Mouse (Mus musculus) stomach, postnatal 0 days (tissue): ENCODE measurements at regions not wholly inside any gene's neighbourhood (a gene's known extent, or its start where the extent isn't known, plus 50 kb on each side); places are given as distances from the start of the nearest gene placed in this dataset.

ENCODE experiments used
- ATAC-seq: fragments of 200-750 bp; cut with Nextera tagmentation; 2 replicates; pipeline ENCODE4 v1.8.0; 2017; ENCODE audit not compliant: low FRiP score, low TSS enrichment
- DNase-seq: peaks from one replicate; pipeline ENCODE4 v3.0.0-alpha.2; 2016; ENCODE audit warnings: low spot score
- H3K27ac ChIP-seq: fragments of 300-500 bp; sonication (generic); replicated peaks from 2 replicates; pipeline ENCODE4 v1.5.1; 2014; ENCODE audit warnings: mild to moderate bottlenecking, control low read depth
- H3K27me3 ChIP-seq: fragments of 300-500 bp; sonication (generic); 2 replicates; pipeline ENCODE4 v1.6.1; 2014; ENCODE audit warnings: low read length; ENCODE audit not compliant: control insufficient read depth, insufficient read depth
- H3K36me3 ChIP-seq: fragments of 300-500 bp; sonication (generic); 2 replicates; pipeline ENCODE4 v1.6.1; 2014; ENCODE audit warnings: low read length, mixed read lengths; ENCODE audit not compliant: control insufficient read depth, insufficient read depth
- H3K4me1 ChIP-seq: fragments of 300-500 bp; sonication (generic); replicated peaks from 2 replicates; pipeline ENCODE4 v1.6.1; 2014; ENCODE audit warnings: antibody characterized with exemption; ENCODE audit not compliant: control insufficient read depth, insufficient read depth
- H3K4me2 ChIP-seq: fragments of 300-500 bp; sonication (generic); replicated peaks from 2 replicates; pipeline ENCODE4 v1.6.1; 2014; ENCODE audit warnings: low read depth, mild to moderate bottlenecking, control low read depth, moderate library complexity
- H3K4me3 ChIP-seq: fragments of 300-500 bp; sonication (generic); 2 replicates; pipeline ENCODE4 v1.5.1; 2014; ENCODE audit warnings: low read depth, low read length, control low read depth
- H3K9ac ChIP-seq: fragments of 300-500 bp; sonication (generic); 2 replicates; pipeline ENCODE4 v1.6.1; 2014; ENCODE audit warnings: mild to moderate bottlenecking, low read length, control low read depth, mixed read lengths
- H3K9me3 ChIP-seq: fragments of 300-500 bp; sonication (generic); 2 replicates; pipeline ENCODE4 v1.6.1; 2016; ENCODE audit warnings: low read length; ENCODE audit not compliant: control insufficient read depth
- CTCF ChIP-seq: IDR thresholded peaks from 2 replicates; pipeline ENCODE4 v1.5.1; 2016; ENCODE audit warnings: antibody characterized with exemption, low read depth, mild to moderate bottlenecking, moderate library complexity
- EP300 ChIP-seq: optimal IDR thresholded peaks from 2 replicates; pipeline ENCODE3; 2016; ENCODE audit warnings: antibody characterized with exemption
- WGBS: fragments of 180-500 bp; shearing (Covaris S2); extraction: QIAGEN DNeasy Blood & Tissue Kit; methylation state at CpG from one replicate; pipeline ENCODE4 v1.1.7; 2014; 5-methylcytosine and 5-hydroxymethylcytosine counted together

DNA sequence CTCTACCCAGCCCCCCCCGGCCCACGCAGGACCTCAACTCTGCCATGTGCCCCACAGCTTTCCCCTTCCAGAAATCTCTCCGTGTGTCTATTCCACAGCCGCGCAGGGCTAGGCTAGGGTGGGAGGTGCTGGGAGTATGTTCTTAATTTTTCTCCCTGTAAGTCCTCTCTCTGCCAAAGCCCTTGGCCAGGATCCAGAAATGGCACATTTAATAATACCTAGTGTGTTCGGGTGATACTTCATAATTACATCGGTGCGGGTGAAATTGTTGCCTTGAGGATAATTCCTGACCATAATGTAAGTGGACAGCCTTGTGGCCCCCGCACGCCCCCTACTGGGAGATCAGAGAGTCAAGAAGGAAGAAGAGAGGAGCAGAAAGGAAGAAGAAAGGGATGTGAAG is 1093.5 kb downstream of the Mrps31 start:
- ATAC-seq (peak; percentile 51; the same call in 1 of the 2 replicates), DNase-seq (peak; percentile 53)
- WGBS: 34% methylated on average over 10 of the region's 10 CpGs
- Histone ChIP-seq H3K9ac (no peak overlapping the region), H3K27me3 (no peaks in the 10 kb centered on the region), H3K27ac (no peak overlapping the region), H3K9me3 (no peaks in the 10 kb centered on the region), H3K36me3 (no peaks in the 10 kb centered on the region), H3K4me1 (0 out of 2 replicates have a peak, but pooled peaks cover 2% of the 10 kb centered on the region), H3K4me2 (peak overlapping the region; percentile 32; the same call in 1 of the 2 replicates), H3K4me3 (no peak overlapping the region)
- TF ChIP-seq CTCF: peak; percentile 85
- TF ChIP-seq EP300: no peak

DNA sequence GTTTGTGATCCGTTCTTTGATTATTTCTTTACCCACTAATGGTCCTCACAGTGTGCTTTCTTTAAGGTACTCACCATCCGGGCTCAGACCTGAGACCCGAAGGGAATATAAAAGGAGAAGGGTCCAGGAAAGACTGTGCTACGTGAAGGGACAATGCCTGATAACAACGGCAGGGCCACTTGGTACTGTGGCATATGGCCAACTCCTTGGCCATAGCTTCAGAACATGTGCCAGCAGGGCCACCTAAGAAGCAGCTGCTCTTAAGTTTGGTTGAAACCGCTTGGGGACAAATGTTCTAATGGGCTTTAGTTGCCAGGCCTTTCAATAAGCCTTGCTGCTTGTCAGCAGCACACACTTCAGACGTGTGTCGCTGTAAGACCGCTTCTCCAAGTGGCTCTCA is 1094.1 kb downstream of the Mrps31 start:
- H3K4me3 ChIP-seq: no peak overlapping the region
- 0 out of 2 replicates have a peak, but pooled peaks cover 2% of the 10 kb centered on the region for H3K4me1 ChIP-seq
- 80% methylated on average over 9 of the region's 9 CpGs for WGBS
- H3K27ac ChIP-seq: no peak overlapping the region
- no peaks in the 10 kb centered on the region for H3K27me3 ChIP-seq
- H3K36me3 ChIP-seq: no peaks in the 10 kb centered on the region
- no peaks in the 10 kb centered on the region for H3K9me3 ChIP-seq
- DNase-seq: no peak
- ATAC-seq: no peak
- no peak overlapping the region for H3K4me2 ChIP-seq
- H3K9ac ChIP-seq: no peak overlapping the region
- TF ChIP-seq CTCF (no peak), EP300 (no peak)

DNA sequence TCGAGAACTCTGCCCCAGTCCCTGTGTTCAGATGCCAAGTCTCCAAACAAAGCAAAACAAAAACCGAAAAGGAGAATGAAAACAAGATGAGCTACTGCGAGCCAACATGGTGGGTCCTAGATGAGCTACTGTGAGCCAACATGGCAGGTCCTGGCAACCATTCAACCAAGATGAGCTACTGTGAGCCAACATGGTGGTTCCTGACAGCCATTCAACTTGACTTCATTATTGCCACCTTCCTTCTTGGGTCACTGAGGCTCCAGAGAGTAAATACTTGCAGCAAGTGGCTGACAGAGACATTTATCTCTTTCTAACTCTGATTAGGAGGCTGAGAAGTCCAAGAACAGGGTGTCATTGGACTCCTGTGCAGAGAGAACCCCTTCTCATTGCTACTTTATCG is 1094.8 kb downstream of the Mrps31 start:
- no peak overlapping the region for H3K27ac ChIP-seq
- no peaks in the 10 kb centered on the region for H3K9me3 ChIP-seq
- no peak overlapping the region for H3K9ac ChIP-seq
- H3K36me3 ChIP-seq: no peaks in the 10 kb centered on the region
- H3K4me2 ChIP-seq: no peak overlapping the region
- H3K4me1 ChIP-seq: 0 out of 2 replicates have a peak, but pooled peaks cover 2% of the 10 kb centered on the region
- H3K27me3 ChIP-seq: no peaks in the 10 kb centered on the region
- H3K4me3 ChIP-seq: no peak overlapping the region
- TF ChIP-seq EP300: no peak
- no peak for TF ChIP-seq CTCF
- ATAC-seq (no peak), DNase-seq (no peak)
- WGBS: 89% methylated on average over 4 of the region's 4 CpGs

DNA sequence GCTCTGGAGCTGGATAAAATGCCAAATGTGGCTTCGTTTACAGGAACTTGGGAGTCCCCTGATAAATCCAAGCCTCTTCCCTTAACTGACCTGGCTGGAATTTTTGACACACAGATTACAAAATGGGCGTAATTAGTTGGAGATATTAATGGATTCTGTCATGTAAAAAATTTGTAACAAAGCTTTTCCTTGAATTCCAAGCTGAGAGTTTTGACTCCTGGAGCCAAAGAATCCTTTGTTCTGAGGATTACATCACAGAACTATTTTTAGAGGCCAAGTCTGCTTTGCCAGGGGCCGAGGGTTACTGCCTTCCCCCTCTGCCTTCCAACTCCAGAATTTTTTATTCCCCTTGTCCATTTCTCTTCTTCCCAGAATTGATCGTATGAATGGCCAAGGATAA is 1096.5 kb downstream of the Mrps31 start:
- Histone ChIP-seq H3K4me1 (peaks cover 5% of the 10 kb centered on the region; the same call in 1 of the 2 replicates), H3K9me3 (no peaks in the 10 kb centered on the region), H3K27ac (no peak overlapping the region), H3K36me3 (no peaks in the 10 kb centered on the region), H3K4me2 (no peak overlapping the region), H3K9ac (no peak overlapping the region), H3K27me3 (no peaks in the 10 kb centered on the region), H3K4me3 (no peak overlapping the region)
- ATAC-seq: no peak
- 39% methylated on average over 4 of the region's 4 CpGs for WGBS
- no peak for DNase-seq
- TF ChIP-seq EP300 (no peak), CTCF (no peak)

DNA sequence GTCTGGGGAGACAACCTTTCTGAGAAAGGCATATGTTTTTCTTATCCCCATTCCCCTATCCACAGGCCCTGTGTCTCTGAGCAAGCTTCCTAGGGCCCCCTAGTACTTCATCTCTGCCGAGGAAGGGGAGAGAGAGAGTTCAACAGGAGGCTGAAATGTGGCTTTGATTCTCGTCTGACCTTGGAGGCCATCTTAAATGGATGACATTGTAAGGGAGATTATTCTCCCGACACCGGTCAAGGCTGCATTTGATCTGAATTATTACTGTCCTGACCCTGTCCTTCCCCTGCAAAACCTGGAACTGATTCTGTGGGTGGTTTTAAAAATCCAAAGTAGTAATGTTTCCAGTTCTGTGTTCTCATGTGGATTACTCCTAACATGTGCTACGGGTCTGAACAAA is 1098.9 kb downstream of the Mrps31 start:
- Histone ChIP-seq H3K27ac (0 out of 2 replicates have a peak overlapping the region, but pooled peaks have one; percentile 26), H3K4me2 (no peak overlapping the region), H3K9ac (no peak overlapping the region), H3K4me1 (peaks cover 5% of the 10 kb centered on the region; the same call in 1 of the 2 replicates), H3K36me3 (no peaks in the 10 kb centered on the region), H3K4me3 (no peak overlapping the region), H3K9me3 (no peaks in the 10 kb centered on the region), H3K27me3 (no peaks in the 10 kb centered on the region)
- ATAC-seq: no peak
- no peak for DNase-seq
- 53% methylated on average over 5 of the region's 5 CpGs for WGBS
- TF ChIP-seq EP300: no peak
- no peak for TF ChIP-seq CTCF

DNA sequence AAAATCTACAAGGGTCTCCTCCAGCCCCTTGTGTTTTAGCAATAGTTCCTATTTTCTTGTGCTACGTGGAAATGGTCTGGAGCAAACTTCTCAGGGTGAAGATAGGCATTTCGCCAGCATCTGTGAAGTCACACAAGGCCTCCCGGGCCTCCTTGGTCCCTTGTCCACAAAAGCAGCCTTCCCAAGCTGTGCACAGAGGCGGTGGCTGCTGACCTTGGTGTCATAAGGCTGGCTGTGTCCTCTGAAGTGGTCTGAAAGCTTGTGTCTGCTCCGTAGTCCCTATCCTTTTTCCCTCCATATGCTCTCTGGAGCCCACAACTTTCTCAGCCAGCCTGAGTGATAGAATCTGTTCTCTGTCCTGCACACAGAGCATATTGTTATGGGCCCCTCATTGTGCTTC is 1099.4 kb downstream of the Mrps31 start:
- TF ChIP-seq EP300 (no peak), CTCF (no peak)
- H3K4me2 ChIP-seq: no peak overlapping the region
- H3K4me1 ChIP-seq: peaks cover 5% of the 10 kb centered on the region; the same call in 1 of the 2 replicates
- DNase-seq: no peak
- H3K36me3 ChIP-seq: no peaks in the 10 kb centered on the region
- H3K9me3 ChIP-seq: no peaks in the 10 kb centered on the region
- ATAC-seq: no peak
- peak overlapping the region; percentile 35; the same call in 1 of the 2 replicates for H3K27ac ChIP-seq
- H3K27me3 ChIP-seq: no peaks in the 10 kb centered on the region
- no peak overlapping the region for H3K9ac ChIP-seq
- 70% methylated on average over 5 of the region's 5 CpGs for WGBS
- no peak overlapping the region for H3K4me3 ChIP-seq
